Mouse (Mus musculus) Muller cell, postnatal 12 days (primary cell): ENCODE data around the gene Tmub2.

Experiments used
- DNase-seq: peaks from one replicate; pipeline ENCODE4 v3.0.0-alpha.2; 2015; ENCODE audit errors: inconsistent ontology term

The Tmub2 gene

DNA sequence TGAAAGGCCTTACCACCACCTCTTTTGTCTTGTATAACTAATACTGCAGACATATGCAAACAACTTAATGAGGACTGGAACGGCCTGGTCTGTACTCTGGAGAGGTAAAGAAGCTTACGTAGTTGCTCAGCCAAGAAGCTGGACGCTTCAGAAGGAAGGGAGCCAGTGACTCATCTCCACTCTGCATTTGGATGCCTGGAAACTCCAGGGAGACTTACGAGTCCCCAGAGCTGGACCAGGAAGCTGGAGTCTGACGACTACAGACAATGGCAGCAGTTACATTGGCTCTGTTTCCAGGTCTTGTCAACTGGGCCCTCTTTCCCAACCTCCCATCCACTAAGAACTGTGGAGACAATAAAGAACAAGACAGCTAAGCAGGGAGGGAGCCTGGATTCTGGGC is 42.5 kb downstream of the Tmub2 start:
- peak; percentile 24 for DNase-seq

DNA sequence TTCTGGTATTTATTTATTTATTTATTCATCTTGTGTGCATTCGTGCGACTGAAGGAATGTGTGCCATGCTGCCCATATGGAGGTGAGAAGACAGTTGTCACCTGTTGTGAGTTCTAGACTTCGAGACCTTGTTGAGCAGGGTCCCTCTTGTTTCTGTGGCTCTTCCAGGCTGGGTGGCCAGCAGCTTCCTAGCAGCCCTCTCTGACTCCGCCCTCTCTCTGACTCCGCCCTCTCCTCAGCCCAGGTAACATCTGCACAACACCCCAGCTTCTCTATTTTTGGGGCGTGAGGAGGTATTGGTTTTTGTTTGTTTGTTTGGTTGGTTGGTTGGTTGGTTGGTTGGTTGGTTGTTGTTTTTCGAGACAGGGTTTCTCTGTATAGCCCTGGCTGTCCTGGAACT is 43.1 kb downstream of the Tmub2 start:
- no peak for DNase-seq

DNA sequence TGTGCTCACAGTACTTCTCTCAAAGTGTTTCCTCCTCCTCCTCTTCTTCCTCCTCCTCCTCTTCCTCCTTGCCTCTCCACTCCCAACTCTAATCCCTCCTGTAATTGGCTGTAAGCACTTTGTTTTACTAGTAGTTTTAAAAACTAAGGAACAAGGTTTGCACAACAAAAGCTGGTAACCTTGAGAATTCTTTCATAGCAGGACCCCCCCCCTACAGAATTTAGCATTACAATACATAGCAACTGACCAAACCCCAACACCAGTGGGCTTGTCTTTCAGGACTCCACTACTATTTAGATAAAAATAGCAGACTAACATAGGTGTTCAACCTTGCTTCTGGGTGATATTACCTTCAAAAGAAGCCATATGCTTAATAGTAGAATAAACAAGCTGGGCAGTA is 44.8 kb downstream of the Tmub2 start:
- no peak for DNase-seq

DNA sequence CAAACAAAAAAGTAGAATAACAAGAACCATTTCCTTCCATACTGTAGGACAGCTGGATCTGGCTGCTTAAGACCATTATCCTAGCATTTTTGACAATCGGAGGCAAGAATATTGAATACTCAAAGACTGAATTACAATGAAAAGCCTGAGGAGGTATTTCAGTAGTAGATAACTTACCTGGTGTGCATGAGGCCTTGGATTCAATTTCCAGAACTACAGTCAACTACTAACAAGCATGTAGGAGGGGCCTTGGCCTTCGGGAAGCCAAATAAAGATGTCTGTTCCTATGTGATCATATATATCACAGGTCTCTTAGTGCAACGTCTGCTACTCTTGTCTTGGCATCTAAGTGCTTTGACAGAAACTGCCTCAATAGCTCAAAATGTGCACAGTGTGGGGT is 45.3 kb downstream of the Tmub2 start:
- no peak for DNase-seq

DNA sequence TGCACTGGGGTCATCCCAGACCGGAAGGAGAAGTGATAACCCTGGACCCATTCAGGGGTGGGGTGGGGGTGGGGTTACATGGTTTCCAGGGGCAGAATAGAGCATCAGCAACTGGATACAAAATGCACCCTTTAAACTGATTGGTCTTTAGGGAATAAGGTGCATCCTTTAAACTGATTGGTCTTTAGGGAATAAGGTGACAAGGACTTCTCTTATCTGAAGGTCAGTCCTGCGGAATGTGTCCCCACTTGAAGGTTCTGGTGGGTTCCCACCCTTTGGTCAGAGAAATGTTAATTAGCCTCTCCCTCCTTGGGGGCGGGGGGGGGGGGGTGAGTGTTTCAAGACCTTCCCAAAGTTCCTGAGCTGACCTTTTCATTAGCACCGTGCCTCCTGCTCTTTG is 47.1 kb downstream of the Tmub2 start:
- no peak for DNase-seq

DNA sequence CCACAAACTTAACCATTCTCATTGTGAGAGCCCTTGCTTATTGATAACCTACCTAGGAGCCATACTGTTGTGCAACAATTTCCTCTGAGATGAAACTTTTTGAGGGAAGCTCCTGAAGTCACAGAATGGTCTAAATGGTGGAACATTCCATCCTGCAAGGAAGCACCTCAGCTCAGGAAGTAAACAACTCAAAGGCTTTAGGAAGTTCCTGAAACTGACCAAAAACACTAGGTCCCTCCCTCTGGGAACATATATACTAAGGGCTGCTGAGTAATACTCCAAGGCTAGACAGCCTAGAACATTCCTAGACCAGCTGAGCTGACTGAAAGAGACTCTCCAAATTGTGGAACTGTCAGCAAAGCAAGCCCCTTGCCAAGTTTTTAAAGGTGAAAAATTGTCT is 48.3 kb downstream of the Tmub2 start:
- no peak for DNase-seq

DNA sequence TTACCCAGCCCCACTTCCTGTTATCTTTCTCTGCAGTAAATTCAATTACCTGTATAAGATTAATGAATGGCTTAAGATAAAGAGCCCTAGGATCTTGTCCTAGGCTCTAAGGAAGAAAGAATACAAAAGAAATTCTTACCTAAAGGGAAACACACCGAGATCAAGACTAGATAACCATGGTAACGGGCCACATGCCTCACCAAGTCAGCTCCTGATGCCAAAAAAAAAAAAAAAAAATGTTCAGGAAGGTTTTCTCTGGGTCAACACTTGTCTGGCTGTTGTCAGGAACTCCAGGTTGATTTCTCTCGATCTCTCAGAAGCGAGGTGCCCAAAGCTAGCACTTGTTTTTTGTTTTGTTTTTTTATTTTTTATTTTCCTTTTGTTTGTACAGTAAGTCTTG is 49.3 kb downstream of the Tmub2 start:
- DNase-seq: no peak

GRCm38 (mm10) chr11:102334973-102335700 is 50.4 kb downstream of the Tmub2 start:
- peak; percentile 32 for DNase-seq

DNA sequence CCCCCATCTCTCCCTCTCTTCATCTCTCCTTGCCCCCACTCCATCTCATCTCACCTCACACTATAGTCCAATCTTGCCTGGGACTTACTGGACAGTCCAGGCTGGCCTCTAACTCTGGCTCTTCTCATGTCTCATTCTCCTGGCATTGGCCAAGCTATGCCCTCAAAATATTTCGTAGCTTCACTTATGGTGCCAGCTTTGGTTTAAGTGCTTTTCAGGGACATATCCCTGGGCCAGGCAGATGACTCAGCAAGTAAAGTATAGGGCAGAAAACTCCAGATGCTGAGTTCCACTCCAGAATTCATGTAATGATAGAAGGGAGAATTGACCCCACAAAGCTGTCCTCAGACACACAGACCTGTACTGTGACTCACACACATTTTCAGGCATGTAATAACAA is 51.5 kb downstream of the Tmub2 start:
- DNase-seq: no peak

DNA sequence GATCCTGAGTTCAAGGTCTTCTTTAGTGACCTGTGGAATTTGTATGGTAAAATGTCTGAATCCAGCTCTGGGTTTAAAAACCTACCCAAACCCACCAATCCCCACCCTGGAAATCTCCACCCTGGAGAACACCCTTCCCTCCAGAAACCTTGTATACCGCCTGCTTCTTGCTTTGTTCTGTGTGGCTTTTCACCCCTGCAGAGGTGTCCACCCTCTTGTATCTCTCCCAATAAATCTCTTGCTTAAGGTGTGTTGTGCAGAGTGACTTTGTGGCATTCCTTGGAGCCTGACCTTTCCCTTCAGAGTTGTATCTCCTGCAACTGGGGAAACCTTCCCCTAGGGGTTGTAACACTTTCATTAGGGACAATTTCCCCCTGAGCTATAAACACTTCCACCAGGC is 53.2 kb downstream of the Tmub2 start:
- DNase-seq: no peak

DNA sequence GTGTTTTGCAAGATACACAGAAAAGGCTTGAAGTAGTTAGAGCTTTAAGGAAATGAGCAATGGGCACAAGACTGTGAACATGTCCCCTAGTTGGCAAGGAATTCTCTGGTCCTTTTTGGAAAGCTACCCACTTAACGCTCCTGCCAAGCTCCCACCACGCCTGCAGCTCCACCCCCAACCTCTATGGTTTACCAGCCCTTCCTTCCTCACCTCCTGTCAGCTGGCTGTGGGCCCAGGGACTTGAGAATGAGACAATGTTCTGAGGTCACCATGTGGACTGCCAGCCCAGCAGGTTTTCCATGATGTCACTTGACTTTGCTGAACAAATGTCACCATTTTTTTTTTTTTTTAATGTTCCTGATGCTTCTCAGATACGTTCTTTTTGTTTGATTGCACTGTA is 53.8 kb downstream of the Tmub2 start:
- DNase-seq: peak; percentile 83
